Mouse (Mus musculus) limb, embryonic 14.5 days (tissue): ENCODE measurements at regions not wholly inside any gene's neighbourhood (a gene's known extent, or its start where the extent isn't known, plus 50 kb on each side); places are given as distances from the start of the nearest gene placed in this dataset.

Experiments
- ATAC-seq: fragments of 200-750 bp; cut with Nextera tagmentation; 2 replicates; pipeline ENCODE4 v1.8.0; 2017; ENCODE audit warnings: low read depth, moderate number of reproducible peaks, moderate TSS enrichment; ENCODE audit not compliant: low FRiP score
- DNase-seq: peaks from one replicate; pipeline ENCODE4 v3.0.0-alpha.2; 2015; ENCODE audit warnings: low spot score
- H3K27ac ChIP-seq: fragments of 300-500 bp; sonication (generic); replicated peaks from 2 replicates; pipeline ENCODE4 v1.5.1; 2014; ENCODE audit warnings: low read depth, mild to moderate bottlenecking, low read length, moderate library complexity, mixed read lengths
- H3K27me3 ChIP-seq: fragments of 300-500 bp; sonication (generic); 2 replicates; pipeline ENCODE4 v1.6.1; 2014; ENCODE audit warnings: low read length, mixed read lengths; ENCODE audit not compliant: control insufficient read depth, insufficient read depth
- H3K36me3 ChIP-seq: fragments of 300-500 bp; sonication (generic); 2 replicates; pipeline ENCODE4 v1.6.1; 2014; ENCODE audit warnings: mild to moderate bottlenecking, low read length, moderate library complexity, mixed read lengths; ENCODE audit not compliant: control insufficient read depth, insufficient read depth
- H3K4me1 ChIP-seq: fragments of 300-500 bp; sonication (generic); 2 replicates; pipeline ENCODE4 v1.6.1; 2014; ENCODE audit warnings: antibody characterized with exemption, low read length, mixed read lengths; ENCODE audit not compliant: control insufficient read depth, insufficient read depth
- H3K4me2 ChIP-seq: fragments of 300-500 bp; sonication (generic); replicated peaks from 2 replicates; pipeline ENCODE4 v1.6.1; 2014; ENCODE audit warnings: low read depth, mild to moderate bottlenecking, low read length, moderate library complexity; ENCODE audit not compliant: severe bottlenecking
- H3K4me3 ChIP-seq: fragments of 300-500 bp; sonication (generic); replicated peaks from 2 replicates; pipeline ENCODE4 v1.5.1; 2014; ENCODE audit warnings: low read length
- H3K9ac ChIP-seq: fragments of 300-500 bp; sonication (generic); 2 replicates; pipeline ENCODE4 v1.6.1; 2014; ENCODE audit warnings: mild to moderate bottlenecking, low read depth, low read length, moderate library complexity; ENCODE audit not compliant: severe bottlenecking
- H3K9me3 ChIP-seq: fragments of 300-500 bp; sonication (generic); 2 replicates; pipeline ENCODE4 v1.6.1; 2016; ENCODE audit warnings: low read length; ENCODE audit not compliant: control insufficient read depth
- POLR2A ChIP-seq: fragments of 200-500 bp; IDR thresholded peaks from 2 replicates; pipeline ENCODE4 v1.8.0; 2012; ENCODE audit warnings: inconsistent platforms, mild to moderate bottlenecking, moderate library complexity, borderline replicate concordance; ENCODE audit not compliant: insufficient read depth, insufficient read length; ENCODE audit errors: extremely low read depth
- WGBS: fragments of 180-500 bp; shearing (Covaris S2); extraction: QIAGEN DNeasy Blood & Tissue Kit; methylation state at CpG from one replicate; pipeline ENCODE4 v1.1.7; 2014; 5-methylcytosine and 5-hydroxymethylcytosine counted together

- Histone ChIP-seq H3K4me3 (no peak overlapping the region), H3K9ac (no peak overlapping the region), H3K27me3 (no peaks in the 10 kb centered on the region), H3K36me3 (no peaks in the 10 kb centered on the region), H3K4me1 (no peaks in the 10 kb centered on the region), H3K9me3 (no peaks in the 10 kb centered on the region), H3K4me2 (no peak overlapping the region), H3K27ac (no peak overlapping the region)
- DNase-seq = no peak
- TF ChIP-seq POLR2A = no peak
- no peak for ATAC-seq
- 85% methylated on average over 2 of the region's 2 CpGs for WGBS
These were observed 314.0 kb downstream of the Inhba start for GRCm38 (mm10) chr13:16325661-16326060.

- TF ChIP-seq POLR2A = no peak
- DNase-seq (no peak), ATAC-seq (no peak)
- H3K9me3 ChIP-seq = no peaks in the 10 kb centered on the region
- no peaks in the 10 kb centered on the region for H3K36me3 ChIP-seq
- WGBS = 91% methylated on average over 1 of the region's 1 CpGs
- H3K4me3 ChIP-seq = no peak overlapping the region
- no peaks in the 10 kb centered on the region for H3K4me1 ChIP-seq
- no peak overlapping the region for H3K4me2 ChIP-seq
- H3K27me3 ChIP-seq = no peaks in the 10 kb centered on the region
- H3K9ac ChIP-seq = no peak overlapping the region
- H3K27ac ChIP-seq = no peak overlapping the region
These were observed 330.1 kb downstream of the Inhba start for GRCm38 (mm10) chr13:16341727-16342126.

- no peak for TF ChIP-seq POLR2A
- DNase-seq (no peak), ATAC-seq (no peak)
- no peak overlapping the region for H3K27ac ChIP-seq
- no peaks in the 10 kb centered on the region for H3K9me3 ChIP-seq
- H3K4me3 ChIP-seq = no peak overlapping the region
- whole genome bisulfite sequencing = 72% methylated on average over 4 of the region's 4 CpGs
- H3K27me3 ChIP-seq = no peaks in the 10 kb centered on the region
- H3K4me2 ChIP-seq = no peak overlapping the region
- H3K4me1 ChIP-seq = no peaks in the 10 kb centered on the region
- no peak overlapping the region for H3K9ac ChIP-seq
- H3K36me3 ChIP-seq = no peaks in the 10 kb centered on the region
These were observed 330.5 kb downstream of the Inhba start for GRCm38 (mm10) chr13:16342171-16342570.

GRCm38 (mm10) chr13:16343280-16343945 lies 331.8 kb downstream of the Inhba start:
- H3K36me3 ChIP-seq = no peaks in the 10 kb centered on the region
- H3K4me1 ChIP-seq = no peaks in the 10 kb centered on the region
- no peaks in the 10 kb centered on the region for H3K9me3 ChIP-seq
- ATAC-seq (no peak), DNase-seq (no peak)
- H3K27ac ChIP-seq = no peak overlapping the region
- no peak overlapping the region for H3K4me3 ChIP-seq
- H3K9ac ChIP-seq = no peak overlapping the region
- H3K27me3 ChIP-seq = no peaks in the 10 kb centered on the region
- no peak for TF ChIP-seq POLR2A
- 82% methylated on average over 4 of the region's 4 CpGs for WGBS
- H3K4me2 ChIP-seq = no peak overlapping the region

GRCm38 (mm10) chr13:16349353-16349752 lies 337.7 kb downstream of the Inhba start:
- H3K4me1 ChIP-seq = no peaks in the 10 kb centered on the region
- no peaks in the 10 kb centered on the region for H3K9me3 ChIP-seq
- TF ChIP-seq POLR2A = no peak
- no peaks in the 10 kb centered on the region for H3K36me3 ChIP-seq
- no peak overlapping the region for H3K4me3 ChIP-seq
- no peak overlapping the region for H3K4me2 ChIP-seq
- no peak overlapping the region for H3K9ac ChIP-seq
- no peak overlapping the region for H3K27ac ChIP-seq
- 5% methylated on average over 1 of the region's 1 CpGs for whole genome bisulfite sequencing
- ATAC-seq (no peak), DNase-seq (no peak)
- H3K27me3 ChIP-seq = no peaks in the 10 kb centered on the region

GRCm38 (mm10) chr13:16350061-16350460 lies 338.4 kb downstream of the Inhba start:
- TF ChIP-seq POLR2A = no peak
- no peaks in the 10 kb centered on the region for H3K9me3 ChIP-seq
- H3K36me3 ChIP-seq = no peaks in the 10 kb centered on the region
- no peaks in the 10 kb centered on the region for H3K4me1 ChIP-seq
- no peaks in the 10 kb centered on the region for H3K27me3 ChIP-seq
- 89% methylated on average over 3 of the region's 3 CpGs for WGBS
- ATAC-seq (no peak), DNase-seq (no peak)
- no peak overlapping the region for H3K4me2 ChIP-seq
- H3K27ac ChIP-seq = no peak overlapping the region
- H3K9ac ChIP-seq = no peak overlapping the region
- no peak overlapping the region for H3K4me3 ChIP-seq
